Mouse (Mus musculus): ENCODE measurements around the gene Prkn.

The Prkn gene

GRCm38 (mm10) chr17:11642328-11642727 lies 802.1 kb downstream of the Prkn start:
- DNase-seq (ENCODE audit: low spot score in 2 of 2) = no peak

- no peak for DNase-seq (ENCODE audit: low spot score in 2 of 2)
Measured at GRCm38 (mm10) chr17:11644016-11644415, 803.8 kb downstream of the Prkn start.

- DNase-seq (ENCODE audit: low spot score in 2 of 2) = no peak
Measured at GRCm38 (mm10) chr17:11644873-11645464, 804.8 kb downstream of the Prkn start.

GRCm38 (mm10) chr17:11656397-11656796 lies 816.2 kb downstream of the Prkn start:
- DNase-seq (ENCODE audit: low spot score in 2 of 2) = no peak

- no peak for DNase-seq (ENCODE audit: low spot score in 2 of 2)
Measured at GRCm38 (mm10) chr17:11656878-11657277, 816.7 kb downstream of the Prkn start.

- DNase-seq (ENCODE audit: low spot score in 2 of 2) = no peak
Measured at GRCm38 (mm10) chr17:11661898-11662297, 821.7 kb downstream of the Prkn start.

- DNase-seq (ENCODE audit: low spot score in 2 of 2) = no peak
Measured at GRCm38 (mm10) chr17:11663437-11663836, 823.3 kb downstream of the Prkn start.

- DNase-seq (ENCODE audit: low spot score in 2 of 2) = no peak
Measured at GRCm38 (mm10) chr17:11664610-11665345, 824.6 kb downstream of the Prkn start.

GRCm38 (mm10) chr17:11679716-11680115 lies 839.5 kb downstream of the Prkn start:
- no peak for DNase-seq (ENCODE audit: low spot score in 2 of 2)

GRCm38 (mm10) chr17:11680456-11680855 lies 840.3 kb downstream of the Prkn start:
- no peak for DNase-seq (ENCODE audit: low spot score in 2 of 2)

GRCm38 (mm10) chr17:11681825-11682372 lies 841.7 kb downstream of the Prkn start:
- DNase-seq (ENCODE audit: low spot score in 2 of 2) = no peak

GRCm38 (mm10) chr17:11705005-11705404 lies 864.8 kb downstream of the Prkn start:
- DNase-seq (ENCODE audit: low spot score in 2 of 2) = no peak

GRCm38 (mm10) chr17:11705761-11706160 lies 865.6 kb downstream of the Prkn start:
- no peak for DNase-seq (ENCODE audit: low spot score in 2 of 2)

- DNase-seq (ENCODE audit: low spot score in 2 of 2) = no peak
Measured at GRCm38 (mm10) chr17:11712066-11712465, 871.9 kb downstream of the Prkn start.

- no peak for DNase-seq (ENCODE audit: low spot score in 2 of 2)
Measured at GRCm38 (mm10) chr17:11719801-11720200, 879.6 kb downstream of the Prkn start.

- no peak for DNase-seq (ENCODE audit: low spot score in 2 of 2)
Measured at GRCm38 (mm10) chr17:11721906-11722305, 881.7 kb downstream of the Prkn start.

GRCm38 (mm10) chr17:11722478-11722877 lies 882.3 kb downstream of the Prkn start:
- no peak for DNase-seq (ENCODE audit: low spot score in 2 of 2)

GRCm38 (mm10) chr17:11724135-11724534 lies 884.0 kb downstream of the Prkn start:
- DNase-seq (ENCODE audit: low spot score in 2 of 2) = no peak

- no peak for DNase-seq (ENCODE audit: low spot score in 2 of 2)
Measured at GRCm38 (mm10) chr17:11727101-11727500, 886.9 kb downstream of the Prkn start.

- no peak for DNase-seq (ENCODE audit: low spot score in 2 of 2)
Measured at GRCm38 (mm10) chr17:11728294-11728693, 888.1 kb downstream of the Prkn start.

- no peak for DNase-seq (ENCODE audit: low spot score in 2 of 2)
Measured at GRCm38 (mm10) chr17:11730656-11731594, 890.7 kb downstream of the Prkn start.

Measured in frontal cortex, postnatal 25 days (tissue).